Mouse (Mus musculus): ENCODE data around the gene Milr1. TPM values are rescaled to one million over a fixed set of nuclear protein-coding genes. Genes with fewer than 3 reads are reported as not detected.

Gene Milr1
- polyA plus RNA-seq, 1 experiment from 2014 or later = 5.1 TPM

GRCm38 (mm10) chr11:106815761-106816160, 64.7 kb downstream of the Milr1 start:
- H3K4me3 ChIP-seq (ENCODE audit: low read depth, low read length) = no peak overlapping the region
- H3K27ac ChIP-seq (ENCODE audit: low read depth) = no peak overlapping the region
- ATAC-seq (no peak), DNase-seq (no peak)
- WGBS (ENCODE audit: insufficient replicate concordance) = 74% methylated on average over 2 of the region's 2 CpGs
- H3K4me1 ChIP-seq (ENCODE audit: insufficient read depth) = peaks cover 18% of the 10 kb centered on the region; the same call in 1 of the 2 replicates
- TF ChIP-seq EP300 (IDR thresholded peaks at IDR 0.05; ENCODE audit: low read depth) (no peak), CTCF (IDR thresholded peaks at IDR 0.05; ENCODE audit: low read depth) (no peak)
- no peaks in the 10 kb centered on the region for H3K27me3 ChIP-seq (ENCODE audit: insufficient read depth, low read length)
- H3K9ac ChIP-seq (replicated peaks) = no peak overlapping the region
- no peak overlapping the region for H3K4me2 ChIP-seq (ENCODE audit: low read depth, low read length)
- peaks cover 76% of the 10 kb centered on the region for H3K36me3 ChIP-seq (replicated peaks; ENCODE audit: insufficient read depth, low read length)
- no peaks in the 10 kb centered on the region for H3K9me3 ChIP-seq (ENCODE audit: low read length)

DNA sequence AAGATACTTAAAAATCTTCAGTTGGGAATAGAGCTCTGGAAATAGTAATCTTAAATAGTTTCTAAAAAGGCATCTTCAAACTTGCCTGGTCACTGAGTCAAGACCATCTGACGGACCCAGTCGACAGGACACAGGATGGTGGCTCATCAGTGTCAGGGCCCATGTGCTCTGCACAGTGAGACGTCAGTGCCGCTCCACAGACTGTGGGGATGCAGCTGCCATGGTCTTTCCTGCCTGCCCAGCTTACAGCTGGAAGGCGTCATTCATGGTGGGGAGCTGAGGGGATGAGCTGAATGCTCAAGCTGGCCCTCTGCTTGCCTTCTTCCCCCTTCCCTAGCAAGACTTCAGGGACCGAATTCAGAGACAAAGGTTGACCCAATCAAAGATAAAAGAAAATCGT, 65.3 kb downstream of the Milr1 start:
- no peak for TF ChIP-seq EP300 (IDR thresholded peaks at IDR 0.05; ENCODE audit: low read depth)
- no peak for TF ChIP-seq CTCF (IDR thresholded peaks at IDR 0.05; ENCODE audit: low read depth)
- Histone ChIP-seq H3K4me2 (ENCODE audit: low read depth, low read length) (no peak overlapping the region), H3K9ac (replicated peaks) (no peak overlapping the region), H3K27me3 (ENCODE audit: insufficient read depth, low read length) (no peaks in the 10 kb centered on the region), H3K27ac (ENCODE audit: low read depth) (no peak overlapping the region), H3K36me3 (replicated peaks; ENCODE audit: insufficient read depth, low read length) (peaks cover 74% of the 10 kb centered on the region), H3K4me3 (ENCODE audit: low read depth, low read length) (no peak overlapping the region), H3K4me1 (ENCODE audit: insufficient read depth) (peaks cover 18% of the 10 kb centered on the region; the same call in 1 of the 2 replicates), H3K9me3 (ENCODE audit: low read length) (no peaks in the 10 kb centered on the region)
- ATAC-seq (no peak), DNase-seq (no peak)
- WGBS (ENCODE audit: insufficient replicate concordance) = 85% methylated on average over 7 of the region's 7 CpGs

DNA sequence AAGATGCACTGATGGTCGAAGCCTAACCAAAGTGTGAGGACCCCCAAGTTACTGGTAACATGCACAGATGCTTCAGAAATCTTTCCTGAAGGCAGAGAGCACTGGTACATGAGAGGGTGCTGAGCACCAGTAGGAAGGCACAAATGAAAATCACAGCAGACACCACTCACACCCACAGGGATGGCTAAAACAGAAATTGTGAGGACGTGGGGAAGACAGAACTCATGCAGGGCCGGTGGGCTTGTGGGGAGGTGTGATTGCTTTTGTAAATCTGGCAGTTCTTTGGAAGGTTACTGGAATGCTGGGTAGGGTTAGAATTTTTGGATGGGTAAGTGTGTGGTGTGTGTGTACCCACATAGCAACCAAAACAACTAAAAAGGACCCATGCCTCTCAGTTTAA, 66.1 kb downstream of the Milr1 start:
- H3K9me3 ChIP-seq (ENCODE audit: low read length) = no peaks in the 10 kb centered on the region
- ATAC-seq = no peak
- peaks cover 73% of the 10 kb centered on the region for H3K36me3 ChIP-seq (replicated peaks; ENCODE audit: insufficient read depth, low read length)
- H3K4me3 ChIP-seq (ENCODE audit: low read depth, low read length) = no peak overlapping the region
- no peaks in the 10 kb centered on the region for H3K27me3 ChIP-seq (ENCODE audit: insufficient read depth, low read length)
- H3K9ac ChIP-seq (replicated peaks) = no peak overlapping the region
- WGBS (ENCODE audit: insufficient replicate concordance) = 84% methylated on average over 3 of the region's 3 CpGs
- no peak for DNase-seq
- H3K27ac ChIP-seq (ENCODE audit: low read depth) = no peak overlapping the region
- peaks cover 18% of the 10 kb centered on the region; the same call in 1 of the 2 replicates for H3K4me1 ChIP-seq (ENCODE audit: insufficient read depth)
- no peak overlapping the region for H3K4me2 ChIP-seq (ENCODE audit: low read depth, low read length)
- TF ChIP-seq CTCF (IDR thresholded peaks at IDR 0.05; ENCODE audit: low read depth) (no peak), EP300 (IDR thresholded peaks at IDR 0.05; ENCODE audit: low read depth) (no peak)

DNA sequence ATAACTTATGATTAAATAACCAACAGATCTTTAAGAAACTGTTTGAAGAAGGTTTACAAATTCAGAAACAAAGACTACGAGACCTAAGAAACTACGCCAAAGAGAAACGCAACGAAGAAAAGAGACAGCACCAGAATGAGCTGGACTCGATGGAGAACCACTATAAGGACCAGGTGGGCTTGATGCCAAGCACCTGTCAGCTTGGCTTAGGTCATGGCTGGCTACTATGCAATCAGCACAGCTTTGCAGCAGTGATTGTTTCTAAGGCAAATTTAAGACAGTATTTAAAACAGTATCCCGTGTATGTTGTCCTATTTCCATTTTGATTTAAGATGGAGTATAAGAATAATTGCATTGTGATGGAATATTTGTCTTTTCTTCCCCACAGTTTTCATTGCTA, 66.8 kb downstream of the Milr1 start:
- ATAC-seq (no peak), DNase-seq (no peak)
- H3K4me1 ChIP-seq (ENCODE audit: insufficient read depth) = peaks cover 16% of the 10 kb centered on the region; the same call in 1 of the 2 replicates
- no peak overlapping the region for H3K27ac ChIP-seq (ENCODE audit: low read depth)
- H3K9me3 ChIP-seq (ENCODE audit: low read length) = no peaks in the 10 kb centered on the region
- H3K36me3 ChIP-seq (replicated peaks; ENCODE audit: insufficient read depth, low read length) = peaks cover 76% of the 10 kb centered on the region
- H3K9ac ChIP-seq (replicated peaks) = no peak overlapping the region
- no peak overlapping the region for H3K4me3 ChIP-seq (ENCODE audit: low read depth, low read length)
- H3K27me3 ChIP-seq (ENCODE audit: insufficient read depth, low read length) = no peaks in the 10 kb centered on the region
- TF ChIP-seq CTCF (IDR thresholded peaks at IDR 0.05; ENCODE audit: low read depth) (no peak), EP300 (IDR thresholded peaks at IDR 0.05; ENCODE audit: low read depth) (no peak)
- 93% methylated on average over 6 of the region's 6 CpGs for WGBS (ENCODE audit: insufficient replicate concordance)
- no peak overlapping the region for H3K4me2 ChIP-seq (ENCODE audit: low read depth, low read length)

DNA sequence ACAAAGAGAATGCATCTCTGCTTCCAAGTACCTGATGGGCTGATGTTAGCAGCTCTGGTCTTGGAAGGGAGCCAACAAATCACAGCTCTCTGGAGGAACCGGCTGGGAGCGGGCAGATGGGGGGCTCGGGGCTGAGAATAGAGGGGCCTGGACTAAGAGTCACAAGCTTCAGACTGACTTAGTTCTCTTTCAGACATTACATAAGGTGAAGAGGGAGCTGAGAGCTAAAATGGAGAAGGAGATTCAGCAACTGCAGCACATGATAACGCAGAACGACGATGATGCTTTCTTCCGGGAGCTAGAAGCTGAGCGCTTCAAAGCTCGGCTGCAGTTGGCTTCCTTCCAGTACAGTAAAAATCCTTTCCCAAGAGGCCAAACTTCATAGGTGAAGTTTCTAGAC, 67.3 kb downstream of the Milr1 start:
- no peak for DNase-seq

More for the DNA sequence above, 67.3 kb downstream of the Milr1 start:
- ATAC-seq = no peak
- no peak overlapping the region for H3K9ac ChIP-seq (replicated peaks)
- H3K27ac ChIP-seq (ENCODE audit: low read depth) = 0 out of 2 replicates have a peak overlapping the region, but pooled peaks have one; percentile 13
- H3K9me3 ChIP-seq (ENCODE audit: low read length) = no peaks in the 10 kb centered on the region
- H3K4me2 ChIP-seq (ENCODE audit: low read depth, low read length) = no peak overlapping the region
- H3K27me3 ChIP-seq (ENCODE audit: insufficient read depth, low read length) = no peaks in the 10 kb centered on the region
- peaks cover 77% of the 10 kb centered on the region for H3K36me3 ChIP-seq (replicated peaks; ENCODE audit: insufficient read depth, low read length)
- H3K4me3 ChIP-seq (ENCODE audit: low read depth, low read length) = no peak overlapping the region
- H3K4me1 ChIP-seq (ENCODE audit: insufficient read depth) = peaks cover 16% of the 10 kb centered on the region; the same call in 1 of the 2 replicates
- WGBS (ENCODE audit: insufficient replicate concordance) = 74% methylated on average over 9 of the region's 9 CpGs
- no peak for TF ChIP-seq CTCF (IDR thresholded peaks at IDR 0.05; ENCODE audit: low read depth)
- no peak for TF ChIP-seq EP300 (IDR thresholded peaks at IDR 0.05; ENCODE audit: low read depth)

Small RNAs within 50 kb of the gene (microRNA-seq; reads per million reads assigned to microRNA genes)
- gene Gm25994 = not detected
- 17.0 reads per million, percentile 26 among the genes with 10 or more reads in this experiment for gene Mir3064

Other genes with a start within 250 kb of the Milr1 start
- gene Tex2, start 137.8 kb upstream of the Milr1 start, polyA plus RNA-seq (2015; fragmentation: Nextera tagmentation; extraction: Ambion mirVana) = 9.9 and 11.3 TPM in 2 replicates
- gene Pecam1, start 598 bp upstream of the Milr1 start, polyA plus RNA-seq (2015; fragmentation: Nextera tagmentation; extraction: Ambion mirVana) = 9.2 TPM in 2 replicates
- gene Polg2, start 28.3 kb downstream of the Milr1 start, polyA plus RNA-seq (2015; fragmentation: Nextera tagmentation; extraction: Ambion mirVana) = 7.9 and 8.4 TPM in 2 replicates
- gene Ddx5, start 38.0 kb downstream of the Milr1 start, polyA plus RNA-seq (2015; fragmentation: Nextera tagmentation; extraction: Ambion mirVana) = 114 and 115 TPM in 2 replicates
- 4.6 and 5.1 TPM in 2 replicates for gene Cep95, start 38.0 kb downstream of the Milr1 start, polyA plus RNA-seq (2015; fragmentation: Nextera tagmentation; extraction: Ambion mirVana)
- gene Smurf2, start 169.5 kb downstream of the Milr1 start, polyA plus RNA-seq (2015; fragmentation: Nextera tagmentation; extraction: Ambion mirVana) = 4.5 and 4.8 TPM in 2 replicates
- gene Kpna2, start 248.3 kb downstream of the Milr1 start, polyA plus RNA-seq (2015; fragmentation: Nextera tagmentation; extraction: Ambion mirVana) = 115 and 128 TPM in 2 replicates